Mouse (Mus musculus): ENCODE measurements around the gene Cacna1s.
A peak's percentile ranks its signal among the peaks of the same experiment; 100 is the strongest.

The Cacna1s gene

GRCm38 (mm10) chr1:136117069-136117468 lies 64.5 kb downstream of the Cacna1s start:
- DNase-seq (ENCODE audit: low read depth, low spot score) = no peak

GRCm38 (mm10) chr1:136118875-136119274 lies 66.3 kb downstream of the Cacna1s start:
- DNase-seq (ENCODE audit: low read depth, low spot score) = peak; percentile 84

GRCm38 (mm10) chr1:136119571-136120262 lies 67.2 kb downstream of the Cacna1s start:
- no peak for DNase-seq (ENCODE audit: low read depth, low spot score)

GRCm38 (mm10) chr1:136120263-136120603 lies 67.7 kb downstream of the Cacna1s start:
- DNase-seq (ENCODE audit: low read depth, low spot score) = no peak

GRCm38 (mm10) chr1:136120785-136121184 lies 68.2 kb downstream of the Cacna1s start:
- no peak for DNase-seq (ENCODE audit: low read depth, low spot score)

- DNase-seq (ENCODE audit: low read depth, low spot score) = no peak
Measured at GRCm38 (mm10) chr1:136122030-136122429, 69.5 kb downstream of the Cacna1s start.

GRCm38 (mm10) chr1:136126159-136126765 lies 73.7 kb downstream of the Cacna1s start:
- DNase-seq (ENCODE audit: low read depth, low spot score) = no peak

- DNase-seq (ENCODE audit: low read depth, low spot score) = peak; percentile 81
Measured at GRCm38 (mm10) chr1:136126895-136127294, 74.3 kb downstream of the Cacna1s start.

- DNase-seq (ENCODE audit: low read depth, low spot score) = no peak
Measured at GRCm38 (mm10) chr1:136127856-136128255, 75.3 kb downstream of the Cacna1s start.

- no peak for DNase-seq (ENCODE audit: low read depth, low spot score)
Measured at GRCm38 (mm10) chr1:136128416-136128815, 75.9 kb downstream of the Cacna1s start.

- DNase-seq (ENCODE audit: low read depth, low spot score) = no peak
Measured at GRCm38 (mm10) chr1:136128944-136129589, 76.5 kb downstream of the Cacna1s start.

- no peak for DNase-seq (ENCODE audit: low read depth, low spot score)
Measured at GRCm38 (mm10) chr1:136130107-136130506, 77.6 kb downstream of the Cacna1s start.

- DNase-seq (ENCODE audit: low read depth, low spot score) = peak; percentile 82
Measured at GRCm38 (mm10) chr1:136130951-136131558, 78.5 kb downstream of the Cacna1s start, which contains the start of gene Kif21b. Gene Kif21b, plus strand, starts transcription at chr1:136131389.

- no peak for DNase-seq (ENCODE audit: low read depth, low spot score)
Measured at GRCm38 (mm10) chr1:136131603-136132291, 79.2 kb downstream of the Cacna1s start.

- no peak for DNase-seq (ENCODE audit: low read depth, low spot score)
Measured at GRCm38 (mm10) chr1:136132386-136133201, 80.0 kb downstream of the Cacna1s start.

GRCm38 (mm10) chr1:136133570-136134240 lies 81.2 kb downstream of the Cacna1s start:
- DNase-seq (ENCODE audit: low read depth, low spot score) = no peak

GRCm38 (mm10) chr1:136134547-136134946 lies 82.0 kb downstream of the Cacna1s start:
- no peak for DNase-seq (ENCODE audit: low read depth, low spot score)

GRCm38 (mm10) chr1:136135046-136135445 lies 82.5 kb downstream of the Cacna1s start:
- peak; percentile 69 for DNase-seq (ENCODE audit: low read depth, low spot score)

GRCm38 (mm10) chr1:136135777-136136444 lies 83.4 kb downstream of the Cacna1s start:
- DNase-seq (ENCODE audit: low read depth, low spot score) = no peak

- DNase-seq (ENCODE audit: low read depth, low spot score) = no peak
Measured at GRCm38 (mm10) chr1:136136547-136136946, 84.0 kb downstream of the Cacna1s start.
